Mouse (Mus musculus) intestine, postnatal 0 days (tissue): ENCODE data around the gene Gcm1. TPM values are rescaled to one million over a fixed set of nuclear protein-coding genes. Genes with fewer than 3 reads are reported as not detected.
A peak's percentile ranks its signal among the peaks of the same experiment; 100 is the strongest.

Experiments used
- ATAC-seq: fragments of 200-750 bp; cut with Nextera tagmentation; 2 replicates; pipeline ENCODE4 v1.8.0; 2017; ENCODE audit warnings: mild to moderate bottlenecking, moderate TSS enrichment, moderate library complexity
- H3K27ac ChIP-seq: fragments of 300-500 bp; sonication (generic); 2 replicates; pipeline ENCODE4 v1.5.1; 2014; ENCODE audit warnings: mild to moderate bottlenecking, low read depth, low read length, moderate library complexity
- H3K27me3 ChIP-seq: fragments of 300-500 bp; sonication (generic); replicated peaks from 2 replicates; pipeline ENCODE4 v1.6.1; 2014; ENCODE audit warnings: low read length, mixed read lengths; ENCODE audit not compliant: control insufficient read depth, insufficient read depth
- H3K36me3 ChIP-seq: fragments of 300-500 bp; sonication (generic); 2 replicates; pipeline ENCODE4 v1.6.1; 2014; ENCODE audit warnings: mild to moderate bottlenecking, moderate library complexity; ENCODE audit not compliant: control insufficient read depth, insufficient read depth
- H3K4me1 ChIP-seq: fragments of 300-500 bp; sonication (generic); replicated peaks from 2 replicates; pipeline ENCODE4 v1.6.1; 2014; ENCODE audit warnings: antibody characterized with exemption, low read length, mixed read lengths; ENCODE audit not compliant: control insufficient read depth, insufficient read depth
- H3K4me2 ChIP-seq: fragments of 300-500 bp; sonication (generic); replicated peaks from 2 replicates; pipeline ENCODE4 v1.6.1; 2014; ENCODE audit warnings: low read depth, mild to moderate bottlenecking, moderate library complexity
- H3K4me3 ChIP-seq: fragments of 300-500 bp; sonication (generic); 2 replicates; pipeline ENCODE4 v1.5.1; 2014; ENCODE audit warnings: low read depth, low read length
- H3K9ac ChIP-seq: fragments of 300-500 bp; sonication (generic); 2 replicates; pipeline ENCODE4 v1.6.1; 2014; ENCODE audit warnings: mild to moderate bottlenecking, low read depth, low read length
- H3K9me3 ChIP-seq: fragments of 300-500 bp; sonication (generic); 2 replicates; pipeline ENCODE4 v1.6.1; 2016; ENCODE audit warnings: mixed run types; ENCODE audit not compliant: control insufficient read depth
- CTCF ChIP-seq: sonication (generic); IDR thresholded peaks from 2 replicates; pipeline ENCODE4 v1.5.1; 2016; ENCODE audit warnings: low read depth, mild to moderate bottlenecking, control low read depth, antibody characterized with exemption, moderate library complexity
- WGBS: fragments of 180-500 bp; shearing (Covaris S2); extraction: QIAGEN DNeasy Blood & Tissue Kit; methylation state at CpG from one replicate; pipeline ENCODE4 v1.1.7; 2014; 5-methylcytosine and 5-hydroxymethylcytosine counted together
- polyA plus RNA-seq: library from polyadenylated mRNA; unstranded; fragments of >200 nt; fragmentation: Nextera tagmentation; extraction: Ambion mirVana; gene quantifications from 2 replicates; pipeline ENCODE4 v1.2.1, GENCODE M21; 2015

Gene Gcm1
- polyA plus RNA-seq, 1 experiment from 2014 or later = not detected

DNA sequence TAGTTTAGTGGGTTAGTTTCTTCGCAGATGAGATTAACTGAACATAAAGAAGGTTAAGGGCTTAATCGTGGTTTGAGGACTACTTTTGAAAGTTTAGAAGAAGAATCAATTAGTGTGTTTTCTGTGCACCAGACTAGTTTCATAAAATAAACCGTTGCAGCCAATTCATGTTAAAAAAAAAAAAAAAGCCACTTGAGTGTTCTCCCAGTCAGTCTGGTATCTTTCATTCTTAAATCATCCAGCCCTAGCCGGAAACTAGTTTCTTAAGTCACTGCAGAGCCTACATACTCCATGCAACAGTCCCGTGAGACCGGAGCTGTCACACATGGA is 55.8 kb downstream of the Gcm1 start:
- Histone ChIP-seq H3K27ac (peak overlapping the region; percentile 97), H3K4me2 (peak overlapping the region; percentile 88), H3K9me3 (no peaks in the 10 kb centered on the region), H3K9ac (peak overlapping the region; percentile 95), H3K4me1 (0 out of 2 replicates have a peak, but pooled peaks cover 3% of the 10 kb centered on the region), H3K27me3 (no peaks in the 10 kb centered on the region), H3K4me3 (peak overlapping the region; percentile 96), H3K36me3 (peaks cover 2% of the 10 kb centered on the region; the same call in 1 of the 2 replicates)
- WGBS = 14% methylated on average over 6 of the region's 6 CpGs
- no peak for ATAC-seq
- no peak for TF ChIP-seq CTCF

- Histone ChIP-seq H3K9me3 (no peaks in the 10 kb centered on the region), H3K27ac (peak overlapping the region; percentile 97), H3K4me1 (0 out of 2 replicates have a peak, but pooled peaks cover 3% of the 10 kb centered on the region), H3K4me2 (peak overlapping the region; percentile 88), H3K9ac (peak overlapping the region; percentile 95), H3K4me3 (peak overlapping the region; percentile 96), H3K27me3 (no peaks in the 10 kb centered on the region), H3K36me3 (no peaks in the 10 kb centered on the region; the same call in 1 of the 2 replicates)
- under 1% methylated on average over 83 of the region's 88 CpGs for WGBS
- TF ChIP-seq CTCF = no peak
- ATAC-seq = peak; percentile 75
Observed at GRCm38 (mm10) chr9:78107912-78108795, 56.4 kb downstream of the Gcm1 start.

- Histone ChIP-seq H3K9me3 (no peaks in the 10 kb centered on the region), H3K9ac (peak within 1 kb of the TSS; percentile 95), H3K4me2 (peak within 1 kb of the TSS; percentile 88), H3K27me3 (no peaks in the 10 kb centered on the region), H3K27ac (peak within 1 kb of the TSS; percentile 97), H3K4me1 (0 out of 2 replicates have a peak, but pooled peaks cover 3% of the 10 kb centered on the region), H3K4me3 (peak within 1 kb of the TSS; percentile 96), H3K36me3 (no peaks in the 10 kb centered on the region; the same call in 1 of the 2 replicates)
- no peak for TF ChIP-seq CTCF
- 0% methylated on average over 20 of the region's 20 CpGs for WGBS
- peak; percentile 89 for ATAC-seq
Observed at GRCm38 (mm10) chr9:78108796-78109239, 57.1 kb downstream of the Gcm1 start, which contains the start of the genes Fbxo9 and Ick. Gene Fbxo9 (minus strand): TSS chr9:78109065. Gene Ick (plus strand): TSS chr9:78109192.

DNA sequence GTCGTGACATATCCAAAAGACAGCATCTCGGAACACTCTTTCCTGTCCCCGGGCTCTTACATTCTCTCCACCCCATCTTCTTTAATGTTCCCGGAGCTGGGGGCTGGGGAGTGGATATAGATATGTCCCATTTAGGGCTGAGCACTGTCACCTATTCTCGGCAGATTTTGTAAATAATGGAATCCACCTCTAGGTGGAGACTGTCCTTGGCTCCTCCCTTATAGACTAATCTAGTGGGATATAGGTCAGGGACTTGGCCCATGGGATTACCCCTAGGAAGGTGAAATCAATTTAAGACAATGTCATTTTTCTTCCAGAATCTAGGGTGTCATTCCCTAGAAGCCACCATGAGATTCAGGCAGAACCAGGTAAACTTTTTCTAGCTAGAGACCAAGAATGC is 57.9 kb downstream of the Gcm1 start:
- H3K9me3 ChIP-seq = no peaks in the 10 kb centered on the region

GRCm38 (mm10) chr9:78111456-78111855 is 59.7 kb downstream of the Gcm1 start:
- 57% methylated on average over 2 of the region's 2 CpGs for WGBS
- H3K9me3 ChIP-seq = no peaks in the 10 kb centered on the region
- H3K4me1 ChIP-seq = 0 out of 2 replicates have a peak, but pooled peaks cover 3% of the 10 kb centered on the region
- ATAC-seq = no peak
- no peak overlapping the region for H3K4me3 ChIP-seq
- no peak overlapping the region for H3K4me2 ChIP-seq
- no peaks in the 10 kb centered on the region for H3K36me3 ChIP-seq
- H3K27ac ChIP-seq = no peak overlapping the region
- no peak for TF ChIP-seq CTCF
- H3K27me3 ChIP-seq = no peaks in the 10 kb centered on the region
- H3K9ac ChIP-seq = no peak overlapping the region

More for the DNA sequence above, 57.9 kb downstream of the Gcm1 start:
- Histone ChIP-seq H3K27me3 (no peaks in the 10 kb centered on the region), H3K4me1 (0 out of 2 replicates have a peak, but pooled peaks cover 3% of the 10 kb centered on the region), H3K27ac (no peak overlapping the region), H3K9ac (no peak overlapping the region), H3K36me3 (no peaks in the 10 kb centered on the region; the same call in 1 of the 2 replicates), H3K4me2 (peak overlapping the region; percentile 88), H3K4me3 (peak overlapping the region; percentile 96)
- 44% methylated on average over 5 of the region's 5 CpGs for WGBS
- no peak for ATAC-seq
- peak; percentile 59 for TF ChIP-seq CTCF

DNA sequence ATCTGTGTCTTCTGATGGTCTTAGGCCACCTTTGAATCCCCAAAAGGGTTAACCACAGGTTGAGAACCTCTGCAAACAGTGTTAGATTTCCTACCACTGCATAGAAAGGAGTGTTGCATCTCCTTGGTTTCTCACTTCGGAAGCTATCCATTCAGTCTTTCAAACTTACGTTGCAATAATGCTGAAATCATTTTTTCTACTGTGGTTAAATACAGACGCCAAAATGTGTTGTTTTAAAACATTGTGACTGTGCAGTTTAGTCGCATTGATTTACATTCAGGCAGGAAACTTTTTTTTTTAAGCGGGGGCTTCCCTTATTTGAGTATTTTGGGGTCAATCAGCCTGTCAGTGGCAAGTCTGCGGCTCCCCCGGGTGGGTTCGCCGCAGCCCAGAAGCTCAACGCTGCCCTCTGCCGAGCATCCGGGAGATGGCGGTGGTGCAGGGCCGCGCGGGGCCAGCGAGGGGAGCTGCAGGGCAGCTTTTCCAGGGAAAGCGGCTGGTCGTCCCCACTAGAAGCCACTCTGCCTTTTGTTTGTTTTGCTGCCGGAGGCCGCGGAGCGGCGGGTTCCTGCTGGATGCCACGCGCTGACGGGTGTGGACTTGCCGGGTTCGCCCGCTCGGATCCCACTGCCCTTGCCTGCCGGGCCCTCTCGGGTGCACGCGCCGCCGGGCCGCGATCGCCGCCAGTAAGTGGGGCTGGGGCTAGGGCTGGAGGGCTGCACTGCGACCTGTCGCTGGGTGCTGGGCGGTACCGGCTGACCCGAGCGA is 61.2 kb downstream of the Gcm1 start:
- H3K4me1 ChIP-seq = 0 out of 2 replicates have a peak, but pooled peaks cover 3% of the 10 kb centered on the region
- peak; percentile 99 for TF ChIP-seq CTCF
- H3K36me3 ChIP-seq = no peaks in the 10 kb centered on the region
- H3K4me2 ChIP-seq = peak overlapping the region; percentile 80
- peak overlapping the region; percentile 94 for H3K4me3 ChIP-seq
- WGBS = 2% methylated on average over 47 of the region's 47 CpGs
- no peaks in the 10 kb centered on the region for H3K27me3 ChIP-seq
- peak; percentile 52 for ATAC-seq
- H3K27ac ChIP-seq = peak overlapping the region; percentile 94
- H3K9me3 ChIP-seq = no peaks in the 10 kb centered on the region
- peak overlapping the region; percentile 89 for H3K9ac ChIP-seq
